Mouse (Mus musculus): Measurements from ENCODE around the gene Olfr974. TPM values are rescaled to one million over a fixed set of nuclear protein-coding genes. Genes with fewer than 3 reads are reported as not detected.
A peak's percentile ranks its signal among the peaks of the same experiment; 100 is the strongest.
"Not testable (repeated sequence)": the region's sequence is repeated elsewhere in the genome, so short reads cannot be mapped to it uniquely, and the experiment has no call there.

Olfr974 gene
- not detected for total RNA-seq (2018; cell fraction: chromatin; rRNA removed)
- total RNA-seq (2018; cell fraction: cytosol; rRNA removed): not detected
- not detected for total RNA-seq (2018; cell fraction: nucleus; rRNA removed)
- polyA plus RNA-seq (2018): not detected in 3 replicates

- Histone ChIP-seq H3K4me3 (ENCODE audit: inconsistent target) (no peak within 1 kb of the TSS), H3K27ac (no peak within 1 kb of the TSS), H3K36me3 (ENCODE audit: inconsistent target) (no peaks in the 10 kb centered on the region), H3K79me2 (ENCODE audit: inconsistent target) (no peaks in the 10 kb centered on the region)
- WGBS (ENCODE audit: missing documents): 100% methylated on average over 1 of the region's 1 CpGs
Observed at GRCm38 (mm10) chr9:39937201-39937600, at the start of gene Olfr974. Olfr974 (plus strand) TSS chr9:39937501.

GRCm38 (mm10) chr9:39905106-39905505, 32.2 kb upstream of the Olfr974 start:
- no peak overlapping the region for H3K27ac ChIP-seq
- H3K4me3 ChIP-seq (ENCODE audit: inconsistent target): no peak overlapping the region
- WGBS (ENCODE audit: missing documents): 14% methylated on average over 6 of the region's 6 CpGs
- H3K79me2 ChIP-seq (ENCODE audit: inconsistent target): no peaks in the 10 kb centered on the region
- H3K36me3 ChIP-seq (ENCODE audit: inconsistent target): no peaks in the 10 kb centered on the region

- Histone ChIP-seq H3K79me2 (ENCODE audit: inconsistent target) (no peaks in the 10 kb centered on the region), H3K36me3 (ENCODE audit: inconsistent target) (no peaks in the 10 kb centered on the region), H3K4me3 (ENCODE audit: inconsistent target) (no peak within 1 kb of the TSS), H3K27ac (no peak within 1 kb of the TSS)
- 93% methylated on average over 2 of the region's 2 CpGs for WGBS (ENCODE audit: missing documents)
Observed at GRCm38 (mm10) chr9:39907036-39907435, 30.3 kb upstream of the Olfr974 start, which contains the start of gene Olfr229. Olfr229 (plus strand) TSS chr9:39907336.

GRCm38 (mm10) chr9:39909939-39910338, 27.4 kb upstream of the Olfr974 start:
- no peaks in the 10 kb centered on the region for H3K36me3 ChIP-seq (ENCODE audit: inconsistent target)
- H3K27ac ChIP-seq: peak overlapping the region; percentile 60
- WGBS (ENCODE audit: missing documents): 25% methylated on average over 3 of the region's 3 CpGs
- no peaks in the 10 kb centered on the region for H3K79me2 ChIP-seq (ENCODE audit: inconsistent target)
- H3K4me3 ChIP-seq (ENCODE audit: inconsistent target): no peak overlapping the region

- no CpG with 5 or more reads among the region's 4 CpGs for WGBS (ENCODE audit: missing documents)
Observed at GRCm38 (mm10) chr9:39927975-39928836, 9.1 kb upstream of the Olfr974 start.

GRCm38 (mm10) chr9:39928837-39929236, 8.5 kb upstream of the Olfr974 start:
- 80% methylated on average over 1 of the region's 1 CpGs for WGBS (ENCODE audit: missing documents)
- not testable (repeated sequence) for H3K36me3 ChIP-seq (ENCODE audit: inconsistent target); H3K79me2 ChIP-seq (ENCODE audit: inconsistent target); H3K27ac ChIP-seq; H3K4me3 ChIP-seq (ENCODE audit: inconsistent target)

More at GRCm38 (mm10) chr9:39927975-39928836, 9.1 kb upstream of the Olfr974 start:
- not testable (repeated sequence) for H3K4me3 ChIP-seq (ENCODE audit: inconsistent target); H3K27ac ChIP-seq; H3K79me2 ChIP-seq (ENCODE audit: inconsistent target); H3K36me3 ChIP-seq (ENCODE audit: inconsistent target)

GRCm38 (mm10) chr9:39951946-39952345, 14.6 kb downstream of the Olfr974 start, which contains the start of gene Olfr975:
Olfr975 (minus strand) TSS chr9:39952046.
- 45% methylated on average over 1 of the region's 1 CpGs for WGBS (ENCODE audit: missing documents)
- Histone ChIP-seq H3K4me3 (ENCODE audit: inconsistent target) (no peak within 1 kb of the TSS), H3K27ac (no peak within 1 kb of the TSS), H3K36me3 (ENCODE audit: inconsistent target) (no peaks in the 10 kb centered on the region), H3K79me2 (ENCODE audit: inconsistent target) (no peaks in the 10 kb centered on the region)

GRCm38 (mm10) chr9:39961033-39961432, 23.7 kb downstream of the Olfr974 start, which contains the start of gene Olfr976:
Olfr976 (minus strand) TSS chr9:39961133.
- not testable (repeated sequence) for H3K36me3 ChIP-seq (ENCODE audit: inconsistent target); H3K79me2 ChIP-seq (ENCODE audit: inconsistent target); H3K27ac ChIP-seq; H3K4me3 ChIP-seq (ENCODE audit: inconsistent target)
- WGBS (ENCODE audit: missing documents): 67% methylated on average over 3 of the region's 9 CpGs

GRCm38 (mm10) chr9:39976581-39977145, 39.4 kb downstream of the Olfr974 start:
- H3K4me3 ChIP-seq (ENCODE audit: inconsistent target); H3K79me2 ChIP-seq (ENCODE audit: inconsistent target); H3K36me3 ChIP-seq (ENCODE audit: inconsistent target); H3K27ac ChIP-seq: not testable (repeated sequence)
- 100% methylated on average over 1 of the region's 1 CpGs for whole genome bisulfite sequencing (ENCODE audit: missing documents)

- H3K79me2 ChIP-seq (ENCODE audit: inconsistent target): no peaks in the 10 kb centered on the region
- no peak within 1 kb of the TSS for H3K4me3 ChIP-seq (ENCODE audit: inconsistent target)
- WGBS (ENCODE audit: missing documents): 87% methylated on average over 2 of the region's 2 CpGs
- no peaks in the 10 kb centered on the region for H3K36me3 ChIP-seq (ENCODE audit: inconsistent target)
- H3K27ac ChIP-seq: no peak within 1 kb of the TSS
Observed at GRCm38 (mm10) chr9:39991813-39992212, 54.5 kb downstream of the Olfr974 start, which contains the start of gene Olfr978. Olfr978 (plus strand) TSS chr9:39992113.

Other genes starting within 250 kb of the Olfr974 start
- gene Olfr149, start 230.4 kb upstream of the Olfr974 start, polyA plus RNA-seq (2018): not detected in 3 replicates
- gene Olfr965, start 226.1 kb upstream of the Olfr974 start, polyA plus RNA-seq (2018): not detected in 3 replicates
- gene Olfr150, start 206.5 kb upstream of the Olfr974 start, polyA plus RNA-seq (2018): not detected in 3 replicates
- not detected in 3 replicates for gene Olfr967, start 191.3 kb upstream of the Olfr974 start, polyA plus RNA-seq (2018)
- not detected in 3 replicates for gene Olfr968, start 154.2 kb upstream of the Olfr974 start, polyA plus RNA-seq (2018)
- gene Olfr969, start 146.6 kb upstream of the Olfr974 start, polyA plus RNA-seq (2018): not detected in 3 replicates
- not detected in 3 replicates for gene Olfr970, start 128.6 kb upstream of the Olfr974 start, polyA plus RNA-seq (2018)
- not detected in 3 replicates for gene Olfr971, start 100.6 kb upstream of the Olfr974 start, polyA plus RNA-seq (2018)
- not detected in 3 replicates for gene Olfr972, start 71.1 kb upstream of the Olfr974 start, polyA plus RNA-seq (2018)
- not detected in 3 replicates for gene Olfr229, start 30.2 kb upstream of the Olfr974 start, polyA plus RNA-seq (2018)
- gene Olfr975, start 14.5 kb downstream of the Olfr974 start, polyA plus RNA-seq (2018): not detected in 3 replicates
- not detected in 3 replicates for gene Olfr976, start 23.6 kb downstream of the Olfr974 start, polyA plus RNA-seq (2018)
- gene Olfr978, start 54.6 kb downstream of the Olfr974 start, polyA plus RNA-seq (2018): not detected in 3 replicates
- not detected in 3 replicates for gene Olfr979, start 66.0 kb downstream of the Olfr974 start, polyA plus RNA-seq (2018)
- gene Olfr980, start 72.1 kb downstream of the Olfr974 start, polyA plus RNA-seq (2018): not detected in 3 replicates
- not detected in 3 replicates for gene Olfr981, start 84.0 kb downstream of the Olfr974 start, polyA plus RNA-seq (2018)
- gene Olfr982, start 136.3 kb downstream of the Olfr974 start, polyA plus RNA-seq (2018): not detected in 3 replicates
- not detected in 3 replicates for gene Olfr983, start 156.1 kb downstream of the Olfr974 start, polyA plus RNA-seq (2018)
- gene Olfr984, start 176.7 kb downstream of the Olfr974 start, polyA plus RNA-seq (2018): not detected in 3 replicates
- gene Olfr985, start 192.7 kb downstream of the Olfr974 start, polyA plus RNA-seq (2018): not detected in 3 replicates
- gene Tmem225, start 210.6 kb downstream of the Olfr974 start, polyA plus RNA-seq (2018): not detected in 3 replicates
- not detected in 3 replicates for gene Olfr986, start 243.4 kb downstream of the Olfr974 start, polyA plus RNA-seq (2018)